Mouse (Mus musculus) CD8-positive naive resting alpha-beta T cell, adult 2 months (primary cell): ENCODE data around the gene Adprhl2.

ENCODE experiments used
- DNase-seq, 2 experiments: peaks; one replicate each; pipeline ENCODE4 v3.0.0; 2022; ENCODE audit warnings: low read depth in 2 of 2, low spot score in 2 of 2

The Adprhl2 gene

DNA sequence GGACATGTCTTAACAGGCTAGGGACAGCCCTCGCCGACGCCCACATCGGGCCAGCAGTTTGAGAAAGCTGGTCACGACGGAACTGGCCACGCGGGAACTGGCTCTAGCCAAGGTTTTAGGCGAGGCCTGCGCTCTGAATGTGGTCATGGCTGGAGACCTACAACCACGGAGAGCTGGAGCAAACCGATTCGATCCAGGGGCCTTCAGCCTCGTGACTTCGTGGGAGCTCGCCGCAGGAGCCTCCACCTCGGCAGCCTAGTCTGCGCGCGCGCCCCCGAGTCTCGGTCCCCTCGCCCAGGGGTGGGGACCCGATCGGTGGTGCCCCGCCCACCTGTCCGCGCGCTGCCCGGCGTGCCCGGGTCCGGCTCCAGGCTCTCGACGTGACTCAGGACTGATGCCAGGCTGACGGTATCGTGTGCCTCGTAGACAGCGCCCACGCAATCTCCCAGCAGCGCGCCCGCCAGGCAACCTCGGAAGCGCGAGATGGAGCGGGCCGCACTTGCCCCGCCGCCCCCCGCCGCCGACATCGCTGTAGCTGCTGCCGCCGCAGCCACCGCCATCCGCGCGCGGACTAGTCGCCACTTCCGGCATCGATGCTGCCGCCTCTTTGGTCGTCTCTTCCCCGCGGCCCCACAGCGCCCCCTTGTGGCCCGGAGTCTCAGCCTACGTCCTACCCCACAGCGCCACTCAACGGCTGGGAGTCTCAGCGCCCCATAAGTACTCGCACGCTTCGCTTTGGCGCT is at the start of gene Adprhl2:
Gene Adprhl2 (minus strand): TSS at position 593 of the 743 bp plus-strand sequence.
- DNase-seq = peak; percentile 100

DNA sequence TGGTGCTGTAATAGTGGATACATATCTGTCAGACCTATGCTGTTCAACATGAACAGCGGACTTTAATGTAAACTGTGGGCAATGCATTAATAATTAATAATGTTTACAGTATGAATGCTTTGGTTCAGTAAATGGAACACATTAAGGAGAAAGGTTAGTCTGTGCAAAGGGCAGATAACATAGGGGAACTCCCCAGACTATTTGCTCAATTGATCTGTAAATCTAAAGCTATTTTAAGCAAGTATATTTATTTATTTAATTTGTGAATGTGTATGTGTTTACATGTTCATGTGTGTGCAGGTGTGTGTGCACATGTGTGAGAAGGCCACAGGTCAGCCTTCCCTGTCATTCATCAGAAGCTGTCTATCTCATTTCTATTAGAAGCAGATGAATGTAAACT is 38.6 kb upstream of the Adprhl2 start:
- DNase-seq = no peak

DNA sequence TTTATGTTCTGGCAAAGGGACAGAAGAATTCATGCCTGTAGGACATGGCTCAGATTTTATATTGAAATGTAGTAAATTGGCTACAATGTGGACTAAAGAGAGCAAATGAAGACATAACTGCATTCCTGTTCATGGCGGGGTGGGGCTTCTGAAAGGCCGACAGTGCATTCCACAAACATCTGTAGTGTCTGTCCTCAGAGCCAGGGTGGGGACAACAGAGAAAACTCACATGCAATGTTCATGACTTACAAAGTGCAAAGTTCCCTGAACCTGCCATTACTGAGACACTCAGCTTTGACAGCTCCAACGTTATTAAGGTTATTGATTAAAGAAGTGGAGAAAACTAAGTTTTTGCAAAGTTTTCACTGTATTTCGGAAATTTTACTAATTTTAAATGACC is 21.9 kb upstream of the Adprhl2 start:
- no peak for DNase-seq

DNA sequence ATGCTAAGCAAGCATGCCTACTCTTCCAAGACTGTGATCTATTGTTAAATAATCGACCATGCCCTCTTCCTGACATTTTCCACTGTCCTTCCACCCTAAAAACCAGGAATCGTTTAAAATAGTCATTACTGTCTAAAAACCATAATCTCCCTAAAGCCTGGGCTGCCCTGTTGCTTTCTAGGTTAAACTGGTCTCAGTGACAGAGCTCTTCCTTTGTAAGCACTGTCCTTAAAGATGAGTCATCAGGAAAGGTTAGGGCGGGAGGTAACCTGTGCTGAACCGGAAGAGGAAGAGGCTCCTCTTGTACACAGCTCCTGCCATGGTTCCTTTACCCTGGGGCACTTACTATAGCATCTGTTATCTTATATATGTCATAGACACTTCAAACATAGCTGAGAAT is 18.0 kb upstream of the Adprhl2 start:
- no peak for DNase-seq

DNA sequence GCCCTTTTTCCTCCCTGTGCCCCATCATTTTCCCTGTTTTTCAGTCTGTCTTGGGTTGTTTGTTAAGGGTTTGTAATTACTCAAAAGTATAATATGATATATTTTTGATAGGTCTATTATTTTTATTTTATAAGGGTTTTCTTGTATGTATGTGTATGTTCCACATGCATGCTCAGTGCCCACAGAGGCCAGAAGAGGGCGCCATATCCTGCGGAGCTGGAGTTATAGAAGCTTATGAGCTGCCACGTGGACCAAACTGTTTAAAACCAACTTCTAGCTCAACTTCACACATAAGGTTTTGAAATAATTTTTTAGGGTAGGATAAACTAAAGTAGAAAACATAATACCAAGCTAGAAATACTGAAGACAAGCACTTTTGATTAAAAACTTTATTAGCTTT is 10.9 kb upstream of the Adprhl2 start:
- DNase-seq = no peak

DNA sequence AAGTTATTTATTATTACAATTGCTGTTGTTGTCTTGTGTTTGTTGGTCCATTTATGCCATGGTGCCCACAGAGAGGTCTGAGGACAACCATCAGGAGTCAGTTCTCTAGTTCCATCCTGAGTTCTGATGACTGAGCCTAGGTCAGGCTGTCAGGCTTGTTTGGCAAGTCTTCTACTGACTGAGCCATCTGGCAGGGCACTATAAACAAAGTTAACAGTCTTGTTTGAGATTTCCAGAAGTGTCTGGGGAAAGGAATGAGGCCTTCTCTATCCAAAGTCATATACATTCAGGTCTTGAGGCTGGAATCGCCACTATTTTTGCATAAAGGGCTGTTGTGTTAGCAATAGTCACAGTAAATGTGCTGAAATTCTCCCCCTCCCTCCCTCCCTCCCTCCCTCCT is 10.2 kb upstream of the Adprhl2 start:
- DNase-seq = no peak

DNA sequence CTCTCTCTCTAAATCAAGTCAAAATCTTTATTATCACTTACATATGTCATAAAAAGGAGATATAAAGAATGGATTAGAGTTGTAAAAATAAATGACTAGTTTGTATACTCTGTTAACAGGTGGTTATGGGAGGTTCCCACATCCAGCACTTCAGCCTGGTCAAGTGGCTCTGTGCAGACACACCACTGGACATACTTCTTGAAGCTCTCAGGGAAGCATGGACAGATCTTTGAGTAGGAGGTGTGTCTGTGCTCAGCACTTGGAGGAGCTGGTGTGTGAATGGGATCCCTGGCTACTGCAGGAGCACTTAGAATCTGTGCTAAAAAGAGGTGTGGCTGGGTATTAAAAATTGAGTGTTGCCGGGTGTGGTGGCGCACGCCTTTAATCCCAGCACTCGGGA is 8.8 kb upstream of the Adprhl2 start:
- DNase-seq = no peak

DNA sequence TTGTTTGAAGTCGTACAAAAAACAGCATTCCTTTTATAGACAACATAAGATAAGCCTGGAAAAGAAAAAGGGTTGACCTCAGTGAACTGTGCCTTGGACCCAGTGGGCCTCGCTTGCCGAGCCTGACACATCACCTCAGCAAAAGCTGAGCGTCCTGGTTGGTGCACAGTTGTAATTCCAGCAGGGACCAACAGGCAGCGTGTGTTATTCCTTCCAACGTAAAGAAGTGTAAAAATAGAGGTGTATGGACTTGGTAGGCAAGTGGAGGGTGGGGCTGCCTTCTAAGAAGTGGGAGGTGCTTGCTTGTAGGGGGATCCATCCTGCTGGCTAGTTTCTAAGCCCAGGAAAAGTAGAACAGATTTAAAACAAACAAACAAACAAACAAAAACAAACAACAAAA is 4.5 kb upstream of the Adprhl2 start:
- DNase-seq = no peak

DNA sequence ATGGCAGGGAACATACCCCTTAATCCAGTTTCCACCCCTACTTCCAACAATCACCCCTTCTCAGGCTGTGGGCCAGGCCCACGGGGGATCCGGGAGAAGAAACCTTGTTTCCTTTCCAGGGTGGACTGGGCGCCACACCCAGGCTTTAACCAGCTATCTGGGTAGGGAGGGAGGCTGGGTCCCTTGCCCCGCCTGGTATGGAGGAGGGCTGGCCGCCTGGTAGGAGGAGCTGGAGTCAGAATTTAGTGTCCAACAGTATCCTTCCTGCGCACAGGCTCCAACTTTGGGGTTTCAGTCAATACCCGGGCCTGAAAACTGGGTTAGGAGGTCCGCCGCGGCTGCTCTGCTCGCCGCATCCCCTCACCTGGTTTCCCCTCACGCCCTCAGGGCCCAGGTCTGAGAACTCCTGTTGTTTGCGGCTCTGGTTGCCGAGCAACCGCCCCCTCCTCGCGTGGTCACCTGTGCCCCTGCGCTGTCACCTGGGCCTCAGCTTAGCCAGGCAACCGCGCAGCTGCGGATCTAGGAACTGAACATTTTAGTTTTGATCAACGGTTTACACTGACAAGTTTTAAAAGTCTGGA is 3.9 kb upstream of the Adprhl2 start, which contains the start of gene Tekt2:
Gene Tekt2 (minus strand): TSS at position 408 of the 581 bp plus-strand sequence.
- no peak for DNase-seq

DNA sequence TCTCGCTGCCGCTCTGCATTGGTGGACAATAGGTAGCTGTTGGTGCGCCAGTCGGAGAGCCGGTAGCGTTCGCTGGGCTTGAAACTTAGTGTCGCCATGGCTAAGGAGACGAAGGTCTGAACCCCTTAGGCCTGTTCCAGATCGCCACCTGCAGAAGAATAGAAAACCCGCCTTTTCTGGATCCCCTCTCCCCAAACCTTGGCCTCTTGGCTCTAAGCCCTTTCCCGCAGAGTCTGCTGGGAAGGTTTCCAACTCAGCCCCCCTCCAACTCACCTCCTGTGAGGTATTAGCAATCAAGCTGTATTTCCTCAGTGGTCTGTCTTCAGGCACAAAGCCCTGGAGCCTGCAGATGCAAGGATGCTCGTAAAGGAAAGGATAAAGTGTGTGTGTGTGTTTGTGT is 3.4 kb upstream of the Adprhl2 start:
- no peak for DNase-seq

DNA sequence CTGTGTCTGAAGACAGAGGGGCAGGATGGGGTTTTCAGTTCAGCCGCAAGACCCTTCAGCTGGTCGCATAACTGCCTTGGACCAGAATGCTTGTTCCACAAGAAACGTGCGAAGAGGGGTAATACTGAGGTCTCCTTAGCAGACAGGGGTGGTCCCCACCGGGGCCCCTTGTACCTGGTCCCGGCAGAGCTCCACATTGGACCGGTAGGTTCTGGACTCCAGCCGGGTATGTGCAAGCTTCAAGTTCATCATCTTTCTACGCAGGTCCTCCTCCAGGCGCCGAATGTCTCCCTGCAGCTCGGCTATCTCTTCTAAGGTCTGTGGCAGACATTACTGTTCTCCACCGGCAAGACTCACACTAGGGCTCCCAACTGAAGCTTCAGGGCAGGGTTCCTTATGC is 1.1 kb upstream of the Adprhl2 start:
- no peak for DNase-seq

DNA sequence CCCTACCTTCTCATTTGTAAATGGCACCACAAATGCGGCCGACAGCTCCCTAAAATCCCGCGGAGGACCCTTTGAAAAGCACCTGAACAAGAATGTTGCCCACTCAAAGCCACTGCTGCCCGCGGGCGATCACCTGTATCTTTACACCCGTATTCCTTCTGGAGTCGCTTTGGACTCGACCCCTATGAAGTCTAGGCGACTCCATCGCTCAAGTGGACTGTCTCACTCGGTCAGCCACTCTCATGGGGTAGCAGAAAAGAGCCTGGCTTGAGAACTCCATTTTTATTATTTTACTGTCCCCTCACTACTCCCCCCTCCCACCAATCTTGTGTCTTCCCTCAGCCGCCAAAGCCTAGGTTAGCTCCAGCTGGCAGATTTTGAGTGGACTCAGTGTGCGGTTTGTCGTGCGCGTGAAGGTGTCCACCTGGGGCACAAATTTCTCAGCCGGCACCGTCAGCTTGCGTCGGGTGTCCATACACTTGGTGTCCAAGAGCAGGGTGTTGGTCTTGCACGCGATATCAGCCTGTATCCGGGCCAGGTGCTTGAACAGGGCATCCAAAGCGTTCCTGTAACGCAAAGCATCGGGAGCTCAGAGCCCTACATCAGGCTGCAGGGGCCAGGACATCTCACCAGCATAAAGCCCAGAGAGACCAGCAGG is 480 bp upstream of the Adprhl2 start:
- DNase-seq = no peak

DNA sequence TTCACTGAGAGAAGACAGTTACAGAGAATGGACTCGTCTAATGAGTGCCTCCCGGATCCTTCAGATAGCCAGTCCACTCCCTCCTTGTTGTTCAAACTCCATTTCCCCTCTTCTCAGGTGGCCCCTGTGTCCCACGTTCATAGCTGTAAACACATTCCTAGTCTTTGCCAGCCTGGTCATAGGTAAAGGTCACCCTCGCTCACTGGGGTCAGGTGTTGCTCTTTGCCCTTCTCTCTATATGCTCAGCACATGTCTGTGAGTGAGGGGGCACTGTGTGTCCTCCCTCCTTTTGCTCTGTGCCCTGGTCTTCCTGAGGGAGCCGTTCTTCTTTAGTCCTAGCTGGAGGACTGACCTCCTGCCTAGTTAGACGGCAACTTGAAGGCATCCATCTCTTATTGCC is 1.7 kb downstream of the Adprhl2 start:
- no peak for DNase-seq

DNA sequence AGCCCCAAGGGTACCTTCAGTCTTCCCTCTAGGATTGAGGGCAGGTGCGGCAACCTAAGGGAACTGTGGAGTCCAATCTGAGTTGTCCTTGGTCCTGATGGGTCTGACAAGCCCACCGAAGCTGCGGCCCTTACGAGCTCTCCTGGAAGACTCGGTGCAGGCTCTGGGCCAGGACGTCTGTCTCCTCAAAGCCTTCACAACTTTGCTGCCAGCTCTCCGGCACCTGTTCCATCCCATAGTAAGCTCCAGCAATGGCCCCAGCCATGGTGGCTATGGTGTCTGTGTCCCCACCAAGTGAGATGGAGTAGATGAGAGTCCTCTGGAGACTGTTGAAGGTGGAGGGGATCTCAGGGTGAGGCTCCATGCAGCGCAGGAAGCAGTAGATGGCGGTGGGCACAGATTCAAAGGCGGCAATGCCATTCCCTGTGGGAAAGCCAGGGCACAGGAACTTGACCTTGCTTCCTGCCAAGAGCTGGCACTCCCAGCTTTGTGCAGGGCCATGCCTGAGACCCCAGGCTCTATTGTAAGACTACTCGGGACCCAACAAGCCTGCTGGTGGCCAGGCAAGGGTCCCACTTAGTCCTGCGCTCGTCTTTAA is 5.0 kb downstream of the Adprhl2 start:
- DNase-seq = no peak

DNA sequence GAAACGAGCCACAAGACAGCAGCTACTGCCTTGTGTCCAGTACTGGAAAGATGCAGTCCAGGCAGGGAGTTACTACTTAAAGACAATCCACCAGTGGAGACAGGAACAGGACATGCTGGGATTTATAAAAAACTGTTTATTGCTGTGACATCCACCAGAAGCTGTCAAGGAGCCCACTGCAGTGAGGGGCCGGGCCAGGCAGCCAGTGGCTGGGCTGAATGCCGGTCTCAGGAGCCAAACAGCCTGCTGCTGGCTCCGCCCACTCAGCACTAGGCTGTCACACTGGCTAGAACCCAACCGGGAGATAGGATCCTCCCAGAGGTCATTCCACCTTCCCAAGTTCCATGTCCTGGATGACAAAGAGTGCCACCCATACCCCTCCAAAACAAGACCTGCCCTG is 5.6 kb downstream of the Adprhl2 start:
- no peak for DNase-seq

DNA sequence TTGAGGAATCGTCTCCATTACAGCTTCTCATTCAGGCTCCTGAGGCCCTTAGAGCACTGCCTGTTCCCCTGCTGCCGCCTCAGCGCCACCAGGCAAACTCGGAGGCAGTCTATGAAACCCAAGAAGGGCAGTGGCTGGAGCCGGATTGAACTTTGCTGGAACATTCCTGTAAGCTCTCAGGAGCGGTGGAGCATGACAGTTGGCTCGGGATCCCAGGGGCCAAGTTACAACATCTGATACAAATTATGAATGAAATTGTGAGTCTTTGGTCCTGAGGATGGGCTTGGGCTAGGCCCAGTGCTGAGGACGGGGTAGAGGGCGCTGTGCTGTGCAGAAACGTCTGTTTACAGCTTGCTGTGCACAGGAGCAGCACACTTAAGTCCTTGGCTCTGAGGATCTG is 7.1 kb downstream of the Adprhl2 start:
- DNase-seq = no peak

DNA sequence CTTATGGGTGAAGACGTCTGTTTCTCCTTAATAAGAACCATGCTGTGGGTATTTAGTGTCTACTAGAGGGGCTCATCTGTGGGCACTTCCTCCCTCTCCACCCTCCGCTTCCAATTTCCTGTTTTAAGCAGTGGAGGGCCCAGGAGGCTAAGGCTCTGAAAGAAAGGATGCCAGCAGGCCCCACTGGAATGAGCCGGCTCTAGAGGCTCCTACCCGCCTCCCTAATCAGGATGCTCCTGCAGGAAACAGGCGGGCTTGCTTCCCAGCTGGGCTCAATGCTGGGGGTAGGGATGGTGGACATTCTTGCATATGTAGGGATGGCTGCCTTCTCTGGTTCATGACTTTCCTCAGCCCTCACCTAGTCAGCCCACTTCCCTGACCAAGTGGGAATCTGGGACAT is 8.3 kb downstream of the Adprhl2 start:
- DNase-seq = no peak

DNA sequence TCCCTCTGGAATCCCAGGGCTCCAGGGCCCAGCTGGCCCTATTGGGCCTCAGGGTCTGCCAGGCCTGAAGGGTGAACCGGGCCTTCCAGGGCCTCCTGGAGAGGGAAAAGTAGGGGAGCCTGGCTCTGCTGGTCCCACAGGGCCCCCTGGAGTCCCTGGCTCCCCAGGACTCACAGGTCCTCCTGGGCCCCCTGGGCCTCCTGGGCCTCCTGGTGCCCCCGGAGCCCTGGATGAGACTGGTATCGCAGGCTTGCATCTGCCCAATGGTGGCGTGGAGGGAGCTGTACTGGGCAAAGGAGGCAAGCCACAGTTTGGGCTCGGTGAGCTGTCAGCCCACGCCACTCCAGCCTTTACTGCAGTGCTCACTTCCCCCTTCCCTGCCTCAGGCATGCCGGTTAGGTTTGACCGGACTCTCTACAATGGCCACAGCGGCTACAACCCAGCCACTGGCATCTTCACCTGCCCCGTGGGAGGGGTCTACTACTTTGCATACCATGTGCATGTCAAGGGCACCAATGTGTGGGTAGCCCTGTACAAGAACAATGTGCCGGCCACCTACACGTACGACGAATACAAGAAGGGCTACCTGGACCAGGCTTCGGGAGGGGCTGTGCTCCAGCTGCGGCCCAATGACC is 9.8 kb downstream of the Adprhl2 start:
- DNase-seq = no peak

DNA sequence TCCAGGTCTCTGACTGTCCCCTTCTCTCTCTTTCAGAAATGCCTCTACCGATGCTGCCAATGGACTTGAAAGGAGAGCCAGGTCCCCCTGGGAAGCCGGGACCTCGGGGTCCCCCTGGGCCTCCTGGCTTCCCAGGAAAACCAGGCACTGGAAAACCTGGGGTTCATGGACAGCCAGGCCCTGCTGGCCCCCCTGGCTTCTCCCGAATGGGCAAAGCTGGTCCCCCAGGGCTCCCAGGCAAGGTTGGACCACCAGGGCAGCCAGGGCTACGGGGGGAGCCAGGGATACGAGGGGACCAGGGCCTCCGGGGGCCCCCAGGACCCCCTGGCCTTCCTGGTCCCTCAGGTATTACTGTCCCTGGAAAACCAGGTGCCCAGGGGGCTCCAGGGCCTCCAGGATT is 11.2 kb downstream of the Adprhl2 start:
- no peak for DNase-seq

DNA sequence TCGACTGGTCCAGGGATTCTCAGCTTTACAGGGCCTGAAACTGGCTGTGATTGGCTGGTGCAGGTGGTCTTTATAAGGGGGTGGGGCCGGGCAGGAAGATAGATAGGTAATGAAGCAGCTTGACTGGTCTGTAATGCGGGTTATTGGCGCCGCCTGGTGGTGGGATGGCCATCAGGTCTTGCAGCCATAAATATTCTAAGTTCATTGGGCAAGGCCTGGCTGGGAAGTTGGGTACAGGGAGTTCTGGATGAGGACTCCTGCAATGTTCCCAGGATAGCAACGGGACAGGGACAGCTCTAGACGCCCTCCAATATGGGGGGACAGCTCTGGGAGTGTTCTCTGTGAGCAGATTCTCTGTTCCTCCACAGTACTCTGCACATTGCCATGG is 11.6 kb downstream of the Adprhl2 start:
- peak; percentile 70 to 78 for DNase-seq

DNA sequence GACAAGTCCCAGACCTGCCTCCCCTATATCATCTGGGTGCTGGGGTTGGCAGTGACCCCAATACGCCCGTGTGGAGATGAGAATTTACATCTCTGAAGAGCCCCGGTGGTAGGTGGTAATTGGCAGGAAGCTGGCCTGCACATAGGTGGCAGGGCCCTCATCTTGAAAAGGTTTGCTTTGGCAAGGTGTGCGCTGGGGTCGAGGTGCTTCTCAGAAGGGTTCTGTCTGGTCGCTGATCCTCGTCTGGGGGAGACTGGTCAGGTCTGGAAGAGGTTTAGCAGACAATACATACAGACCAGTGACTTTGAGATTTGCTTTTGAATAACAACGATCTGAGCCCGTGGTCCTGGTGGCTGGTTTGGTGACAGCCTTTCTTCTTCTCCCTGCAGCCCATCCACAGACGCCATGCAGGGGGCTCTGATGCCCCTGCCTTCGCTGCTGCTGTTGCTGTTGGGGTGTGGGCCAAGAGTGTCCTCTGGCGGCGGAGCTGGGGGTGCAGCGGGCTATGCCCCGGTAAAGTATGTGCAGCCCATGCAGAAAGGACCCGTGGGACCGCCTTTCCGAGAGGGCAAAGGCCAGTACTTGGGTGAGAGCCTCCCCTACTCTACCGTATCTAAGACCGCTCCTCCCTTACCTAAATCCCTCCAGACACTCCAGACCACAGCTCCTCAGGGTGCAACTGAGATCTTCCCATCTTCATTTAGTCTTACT is 12.1 kb downstream of the Adprhl2 start:
- DNase-seq = peak in 1 of 2 experiments; percentile 12
